12 mouse cellular contexts compared by ENCODE assay signal in genomic region chr6:51636019-51636568, GRCm38 (mm10).
DNase-seq lines count a peak whose midpoint lies in the region; ATAC-seq lines count a peak whose summit lies in the region.
"Had no signal": no experiment of that assay in that cellular context is flagged by ENCODE, and none has a peak within 500 bp of the region (broad histone marks: within the 10 kb centered on the region; RNA-seq: fewer than 3 reads in every experiment).

No protein-coding gene starts in this region.

- H3K4me2 ChIP-seq in heart, embryonic 12.5 days: no peak overlapping the region
- no peak overlapping the region for H3K4me2 ChIP-seq in intestine, embryonic 16.5 days (ENCODE audit: low read depth, low read length)
- no peak overlapping the region for H3K4me2 ChIP-seq in midbrain, embryonic 13.5 days (replicated peaks)
- H3K4me2 ChIP-seq: midbrain, embryonic 12.5 days had no signal

- peak; percentile 10 to 30 for DNase-seq in heart, adult 9 months (ENCODE audit: low spot score in 2 of 2)
- peak; percentile 24 for DNase-seq in A20 (ENCODE audit: low read depth, low spot score)
- no peak for DNase-seq in gastrocnemius, adult 18-20 months (ENCODE audit: low spot score)
- DNase-seq in frontal cortex, postnatal 10 days (ENCODE audit: low spot score in 2 of 2): no peak
- DNase-seq: cerebellum, postnatal 36 days; layer of hippocampus, postnatal 36 days had no signal

- H3K4me1 ChIP-seq in heart, embryonic 12.5 days (replicated peaks): peaks cover 17% of the 10 kb centered on the region
- no peaks in the 10 kb centered on the region for H3K4me1 ChIP-seq in intestine, embryonic 16.5 days (ENCODE audit: control insufficient read depth, insufficient read depth, low read length)
- H3K4me1 ChIP-seq in midbrain, embryonic 13.5 days (replicated peaks): peaks cover 15% of the 10 kb centered on the region

- no peaks in the 10 kb centered on the region for H3K9me3 ChIP-seq in heart, embryonic 12.5 days (replicated peaks)
- H3K9me3 ChIP-seq in intestine, embryonic 16.5 days (ENCODE audit: control insufficient read depth, low read length): no peaks in the 10 kb centered on the region
- no peaks in the 10 kb centered on the region for H3K9me3 ChIP-seq in midbrain, embryonic 13.5 days
- H3K9me3 ChIP-seq: hindbrain, embryonic 10.5 days; midbrain, embryonic 12.5 days had no signal

- H3K27me3 ChIP-seq in heart, embryonic 12.5 days (replicated peaks): no peaks in the 10 kb centered on the region
- no peaks in the 10 kb centered on the region for H3K27me3 ChIP-seq in intestine, embryonic 16.5 days (replicated peaks; ENCODE audit: control insufficient read depth, insufficient read depth, low read length)
- H3K27me3 ChIP-seq in midbrain, embryonic 13.5 days: no peaks in the 10 kb centered on the region
- H3K27me3 ChIP-seq: midbrain, embryonic 12.5 days had no signal

- no peak overlapping the region for H3K9ac ChIP-seq in heart, embryonic 12.5 days
- H3K9ac ChIP-seq in intestine, embryonic 16.5 days (ENCODE audit: low read depth, low read length): no peak overlapping the region
- no peak overlapping the region for H3K9ac ChIP-seq in midbrain, embryonic 13.5 days (replicated peaks)
- H3K9ac ChIP-seq: midbrain, embryonic 12.5 days had no signal

- whole genome bisulfite sequencing in heart, embryonic 12.5 days: 59% methylated on average over 11 of the region's 11 CpGs
- 56% methylated on average over 11 of the region's 11 CpGs for WGBS in intestine, embryonic 16.5 days
- 81% methylated on average over 11 of the region's 11 CpGs for WGBS in midbrain, embryonic 13.5 days

- no peak overlapping the region for H3K27ac ChIP-seq in heart, embryonic 12.5 days (ENCODE audit: poor library complexity, severe bottlenecking)
- H3K27ac ChIP-seq in intestine, embryonic 16.5 days (ENCODE audit: low read length): no peak overlapping the region
- no peak overlapping the region for H3K27ac ChIP-seq in midbrain, embryonic 13.5 days
- H3K27ac ChIP-seq: hindbrain, embryonic 10.5 days; midbrain, embryonic 12.5 days had no signal

- no peak for ATAC-seq in heart, embryonic 12.5 days (ENCODE audit: insufficient number of reproducible peaks, low FRiP score)
- ATAC-seq in intestine, embryonic 16.5 days: peak; percentile 59; the same call in 1 of the 2 replicates
- peak; percentile 96 for ATAC-seq in megakaryocyte, adult 5-6 weeks (ENCODE audit: poor library complexity, severe bottlenecking)
- ATAC-seq in midbrain, embryonic 13.5 days: no peak

- no peak overlapping the region for H3K4me3 ChIP-seq in heart, embryonic 12.5 days
- H3K4me3 ChIP-seq in intestine, embryonic 16.5 days (ENCODE audit: low read length): no peak overlapping the region
- H3K4me3 ChIP-seq in midbrain, embryonic 13.5 days (replicated peaks): no peak overlapping the region
- H3K4me3 ChIP-seq: hindbrain, embryonic 10.5 days; midbrain, embryonic 12.5 days had no signal

- no peaks in the 10 kb centered on the region for H3K36me3 ChIP-seq in heart, embryonic 12.5 days
- H3K36me3 ChIP-seq in intestine, embryonic 16.5 days (ENCODE audit: control insufficient read depth, insufficient read depth, low read length): no peaks in the 10 kb centered on the region
- no peaks in the 10 kb centered on the region for H3K36me3 ChIP-seq in midbrain, embryonic 13.5 days
- H3K36me3 ChIP-seq: hindbrain, embryonic 10.5 days; midbrain, embryonic 12.5 days had no signal

Comparison
In these comparisons a context has a peak if more than half of its experiments do, and no peak if none do; other contexts are left out.
1. DNase-seq: peak in heart, adult 9 months (2 of 2) and A20 (single experiment); none in gastrocnemius, adult 18-20 months (single experiment) and frontal cortex, postnatal 10 days (0 of 2).
2. ATAC-seq: peak in intestine, embryonic 16.5 days (single experiment) and megakaryocyte, adult 5-6 weeks (single experiment); none in heart, embryonic 12.5 days (single experiment) and midbrain, embryonic 13.5 days (single experiment).